Mouse (Mus musculus): ENCODE measurements at regions not wholly inside any gene's neighbourhood (a gene's known extent, or its start where the extent isn't known, plus 50 kb on each side); places are given as distances from the start of the nearest gene placed in this dataset.

DNA sequence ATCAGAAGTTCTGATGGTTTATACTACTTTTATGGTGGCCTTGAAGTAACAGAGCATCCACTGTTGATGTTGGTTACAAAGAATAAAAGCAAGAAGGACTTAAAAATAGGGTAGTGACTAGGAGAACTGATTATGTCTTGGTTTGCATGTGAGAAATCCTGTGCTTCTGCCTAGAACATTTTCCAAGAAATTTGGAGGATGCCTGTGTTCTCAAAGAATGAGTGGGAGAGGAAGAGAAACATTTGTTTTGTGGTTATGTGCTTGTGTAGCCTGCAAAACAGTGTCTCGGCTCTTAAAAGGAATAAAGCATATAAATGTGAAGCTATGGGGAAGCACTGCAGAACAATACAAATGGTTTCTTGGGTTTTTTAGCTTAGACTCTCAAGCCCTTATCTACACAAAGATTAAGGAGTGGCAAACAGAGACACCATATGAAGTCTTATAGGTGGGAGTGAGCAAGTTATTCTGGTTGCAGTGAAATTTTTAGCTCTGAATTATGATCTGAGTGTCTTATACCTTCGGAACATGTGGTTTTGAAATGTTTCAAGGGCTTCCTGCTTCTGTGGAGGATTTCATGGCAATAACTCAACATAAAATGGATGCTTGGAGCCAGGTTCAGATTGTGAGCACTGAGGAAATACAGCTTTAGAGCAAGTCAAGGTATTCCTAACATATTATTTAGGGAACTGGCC is 372.1 kb upstream of the Man1a start:
- DNase-seq, result no peak

DNA sequence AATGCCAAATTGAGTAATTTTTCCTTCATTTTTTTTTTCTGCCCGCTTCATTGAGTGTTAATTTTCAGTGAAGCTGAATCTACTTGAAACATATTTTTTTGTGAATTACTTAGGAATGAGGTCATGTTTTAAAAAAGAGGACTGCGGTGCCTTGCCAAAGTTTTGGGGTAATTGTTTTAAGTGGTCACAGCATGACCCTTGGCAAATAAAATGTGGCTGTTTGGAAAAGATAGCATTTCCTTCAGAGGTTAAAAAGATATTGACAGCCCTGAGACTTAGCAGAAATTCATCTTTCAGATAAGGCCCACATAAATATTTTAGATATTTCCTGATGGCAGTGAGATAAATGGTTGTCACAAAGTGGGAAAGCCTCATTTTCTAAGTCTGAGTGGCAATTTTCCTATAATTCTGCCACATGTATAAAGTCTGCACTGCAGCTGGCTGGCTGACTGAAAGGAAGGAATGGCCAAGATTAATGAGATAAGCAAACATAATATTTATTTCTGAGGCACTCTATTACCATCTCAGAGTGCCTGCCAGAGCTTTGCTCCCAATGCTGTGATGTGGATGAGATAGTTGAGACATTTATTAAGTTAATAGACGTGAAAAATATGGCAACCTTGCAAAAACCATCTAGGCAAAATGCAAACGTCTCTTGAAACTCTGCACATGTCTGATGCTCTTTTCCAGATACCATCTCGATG is 327.0 kb upstream of the Man1a start:
- DNase-seq, result peak; percentile 1

DNA sequence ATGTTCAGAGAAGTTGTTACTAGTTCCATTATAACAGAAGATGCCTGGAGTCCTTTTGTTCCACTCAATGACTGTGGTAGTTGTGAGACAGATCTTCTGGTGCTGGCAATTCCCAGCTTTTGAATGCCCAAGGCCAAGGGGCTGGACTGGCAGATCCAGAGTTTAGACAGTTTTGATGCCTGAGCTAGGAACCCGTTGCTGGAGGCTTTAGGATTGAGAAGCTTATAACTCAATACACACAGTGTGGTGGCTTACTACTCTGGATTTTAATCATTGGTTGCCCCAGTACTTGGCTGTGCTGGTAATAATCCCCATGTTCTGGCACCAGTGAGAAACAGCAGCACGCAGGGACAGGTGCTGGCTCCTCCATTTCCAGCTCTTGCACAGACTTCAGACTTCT is 307.3 kb upstream of the Man1a start:
- no peak for DNase-seq

DNA sequence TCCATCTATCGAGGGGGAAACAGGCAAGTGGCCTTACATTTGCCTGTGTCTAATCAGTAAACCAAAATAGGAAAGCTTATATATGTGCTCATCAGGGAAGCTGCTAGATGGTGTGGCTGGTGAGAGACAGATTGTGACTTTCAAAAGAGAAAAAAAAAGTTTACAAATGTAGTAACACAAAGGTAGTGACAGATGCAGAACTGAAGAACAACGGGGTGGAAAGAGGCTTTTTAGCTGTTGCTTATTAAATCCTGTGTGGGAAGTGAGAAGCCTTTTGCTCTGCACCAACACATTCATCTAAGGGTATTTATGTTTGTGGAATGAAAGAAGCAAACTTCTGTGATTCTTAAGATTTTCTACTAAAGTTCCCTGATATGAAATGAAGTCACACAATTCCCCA is 305.1 kb upstream of the Man1a start:
- no peak for DNase-seq

DNA sequence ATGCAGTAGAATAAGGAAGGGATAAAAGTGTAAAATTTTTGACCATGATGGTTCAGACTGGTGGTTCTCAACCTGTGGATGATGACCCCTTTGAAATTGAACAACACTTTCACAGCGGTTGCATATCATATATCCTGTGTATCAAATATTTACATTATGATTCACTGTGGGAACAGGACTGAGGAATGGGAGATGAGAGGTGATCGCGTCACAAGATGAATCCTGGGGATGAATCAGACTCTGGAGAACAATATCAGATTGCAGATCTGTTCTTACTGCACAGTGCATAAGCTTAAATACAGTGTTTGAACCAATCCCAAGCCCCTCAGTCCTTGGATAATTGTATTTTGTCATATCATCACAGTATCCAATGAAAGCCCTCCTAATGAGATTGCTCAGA is 292.7 kb upstream of the Man1a start:
- no peak for DNase-seq

DNA sequence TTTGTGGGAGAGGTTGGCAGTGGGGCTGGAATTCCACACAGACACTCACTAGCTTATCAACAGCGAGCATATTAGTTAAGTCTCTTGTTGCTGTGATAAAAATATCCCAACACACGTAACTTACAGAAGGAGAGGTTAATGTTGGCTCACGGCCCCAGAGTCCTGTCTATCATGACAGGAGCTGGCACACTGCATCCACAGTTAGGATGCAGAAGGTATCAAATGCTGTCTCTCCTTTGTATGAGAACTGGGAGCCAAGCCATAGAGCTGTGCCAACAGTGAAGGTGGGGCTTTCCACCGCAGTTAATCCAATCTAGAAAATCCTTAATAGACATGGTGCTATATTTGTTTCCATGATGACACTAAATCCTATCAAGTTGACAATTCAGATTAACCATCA is 288.9 kb upstream of the Man1a start:
- DNase-seq, result no peak

DNA sequence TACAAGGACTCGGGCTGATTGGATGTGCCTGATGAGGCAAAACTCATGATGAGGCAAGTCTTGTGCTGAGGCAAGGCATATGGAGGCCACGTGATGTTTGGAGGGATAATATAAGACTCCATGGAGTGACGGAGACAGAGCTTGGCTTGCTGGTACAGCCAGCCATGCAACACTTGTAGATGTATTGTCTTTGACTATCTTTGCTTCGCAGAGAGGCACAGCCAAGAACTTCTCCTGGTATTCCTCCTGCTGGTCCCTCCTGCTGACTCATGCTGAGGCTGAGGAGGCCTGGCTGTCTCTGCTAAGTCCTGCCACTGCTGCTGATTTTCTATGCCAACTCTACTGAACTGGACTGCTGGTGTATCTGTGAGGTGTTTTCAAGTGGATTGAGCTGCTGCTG is 260.8 kb upstream of the Man1a start:
- DNase-seq, result no peak
